Mouse (Mus musculus): ENCODE measurements around the gene Trio. TPM values are rescaled to one million over a fixed set of nuclear protein-coding genes. Genes with fewer than 3 reads are reported as not detected.

Gene Trio
- total and polyA plus RNA-seq, 2 experiments from 2014 or later: 19.9 to 197 TPM

DNA sequence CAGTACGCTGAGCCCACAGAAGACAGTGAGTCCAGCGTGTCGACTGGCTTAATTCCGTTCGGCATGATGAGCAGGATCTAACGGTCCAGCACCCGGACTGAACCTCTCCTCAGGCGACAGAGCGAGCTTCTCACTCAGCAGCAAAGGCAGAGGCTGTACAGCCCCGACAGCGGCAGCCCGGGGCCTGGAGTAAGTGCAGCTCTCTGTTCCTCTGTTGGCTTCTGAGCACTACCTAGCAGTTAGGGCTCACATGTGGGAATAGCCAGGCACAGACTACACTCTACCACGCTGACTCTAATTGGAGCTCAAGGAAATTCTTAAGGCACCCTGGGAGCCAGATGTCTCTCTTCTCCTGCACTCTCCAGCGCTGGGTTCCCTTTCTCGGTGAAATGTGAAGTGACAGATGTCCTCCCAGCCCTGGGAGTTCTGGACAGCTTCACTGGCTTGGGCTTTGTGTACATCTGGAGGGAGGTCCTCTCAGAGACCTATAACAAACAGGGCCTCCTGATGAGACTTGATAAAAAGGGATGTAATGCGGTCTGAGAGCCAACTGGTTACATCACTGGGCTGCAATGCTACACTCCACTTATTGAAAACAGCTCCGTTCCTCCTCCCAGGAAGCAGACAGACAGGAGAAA lies 237.4 kb downstream of the Trio start:
- WGBS: 15% methylated on average over 17 of the region's 17 CpGs
- DNase-seq (ENCODE audit: low spot score): peak; percentile 67
- peak overlapping the region; percentile 29 for H3K4me3 ChIP-seq (ENCODE audit: low read length)

DNA sequence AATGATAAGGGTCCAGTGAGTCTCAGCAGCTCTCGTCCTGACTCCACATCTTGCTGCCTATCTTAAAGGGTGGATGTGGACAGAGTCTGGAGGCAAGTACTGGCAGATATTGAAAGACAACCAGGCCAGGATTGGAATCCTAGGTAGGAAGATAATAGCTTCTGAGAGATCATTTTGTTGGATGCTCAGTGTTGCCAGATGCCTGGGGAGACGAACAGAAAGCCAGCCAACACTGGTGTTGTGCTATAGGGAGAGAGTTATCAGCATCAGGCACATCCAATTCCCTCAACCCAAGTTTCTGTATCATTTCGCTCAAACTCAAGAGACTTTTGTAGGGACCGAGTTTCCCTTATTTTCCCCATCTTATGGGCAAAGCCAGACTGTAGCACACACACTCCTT lies 238.5 kb downstream of the Trio start:
- H3K27me3 ChIP-seq (ENCODE audit: insufficient read depth, low read length): no peaks in the 10 kb centered on the region
- H3K4me1 ChIP-seq (ENCODE audit: insufficient read depth, low read length): peaks cover 57% of the 10 kb centered on the region
- H3K9ac ChIP-seq (replicated peaks; ENCODE audit: low read length): peak overlapping the region; percentile 47
- H3K4me2 ChIP-seq (ENCODE audit: low read depth, low read length): peak overlapping the region; percentile 43
- peak overlapping the region; percentile 29 for H3K4me3 ChIP-seq (ENCODE audit: low read length)
- 47% methylated on average over 4 of the region's 4 CpGs for WGBS
- H3K36me3 ChIP-seq (ENCODE audit: insufficient read depth, low read length): no peaks in the 10 kb centered on the region
- TF ChIP-seq CTCF (IDR thresholded peaks at IDR 0.05; ENCODE audit: low read depth): no peak
- peak overlapping the region; percentile 76 for H3K27ac ChIP-seq
- ATAC-seq (no peak), DNase-seq (ENCODE audit: low spot score) (no peak)
- no peaks in the 10 kb centered on the region for H3K9me3 ChIP-seq (ENCODE audit: low read length)

More for the DNA sequence above, 237.4 kb downstream of the Trio start:
- Histone ChIP-seq H3K4me1 (ENCODE audit: insufficient read depth, low read length) (peaks cover 47% of the 10 kb centered on the region), H3K4me2 (ENCODE audit: low read depth, low read length) (peak overlapping the region; percentile 43), H3K9ac (replicated peaks; ENCODE audit: low read length) (peak overlapping the region; percentile 47), H3K27ac (peak overlapping the region; percentile 76), H3K9me3 (ENCODE audit: low read length) (no peaks in the 10 kb centered on the region), H3K27me3 (ENCODE audit: insufficient read depth, low read length) (no peaks in the 10 kb centered on the region), H3K36me3 (ENCODE audit: insufficient read depth, low read length) (no peaks in the 10 kb centered on the region)
- TF ChIP-seq CTCF (IDR thresholded peaks at IDR 0.05; ENCODE audit: low read depth): no peak
- peak; percentile 57 for ATAC-seq

DNA sequence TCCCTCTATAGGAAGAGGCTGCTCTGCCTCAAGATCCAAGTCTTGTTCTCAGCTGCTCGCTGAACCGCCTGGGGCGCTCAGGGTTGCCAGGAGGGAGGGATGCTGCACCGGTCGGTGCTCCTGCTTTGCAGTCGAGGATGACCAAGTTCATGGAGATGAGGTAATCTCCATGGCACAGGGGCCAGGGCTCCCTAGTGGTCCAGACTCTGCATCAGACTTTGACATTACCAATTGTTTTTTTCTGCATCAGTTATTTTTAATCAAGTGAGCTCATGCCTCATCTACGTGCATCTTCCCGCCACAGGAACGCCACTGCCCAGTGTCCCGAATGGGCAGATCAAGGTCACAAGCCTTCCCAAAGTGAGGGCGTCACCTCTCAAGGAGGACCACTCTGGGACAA lies 239.2 kb downstream of the Trio start:
- no peaks in the 10 kb centered on the region for H3K36me3 ChIP-seq (ENCODE audit: insufficient read depth, low read length)
- H3K9ac ChIP-seq (replicated peaks; ENCODE audit: low read length): no peak overlapping the region
- no peaks in the 10 kb centered on the region for H3K9me3 ChIP-seq (ENCODE audit: low read length)
- H3K4me2 ChIP-seq (ENCODE audit: low read depth, low read length): peak overlapping the region; percentile 43
- H3K27ac ChIP-seq: peak overlapping the region; percentile 76; the same call in 1 of the 2 replicates
- 27% methylated on average over 11 of the region's 11 CpGs for WGBS
- peak overlapping the region; percentile 29; the same call in 1 of the 2 replicates for H3K4me3 ChIP-seq (ENCODE audit: low read length)
- ATAC-seq (no peak), DNase-seq (ENCODE audit: low spot score) (no peak)
- peaks cover 60% of the 10 kb centered on the region for H3K4me1 ChIP-seq (ENCODE audit: insufficient read depth, low read length)
- H3K27me3 ChIP-seq (ENCODE audit: insufficient read depth, low read length): no peaks in the 10 kb centered on the region
- TF ChIP-seq CTCF (IDR thresholded peaks at IDR 0.05; ENCODE audit: low read depth): no peak

DNA sequence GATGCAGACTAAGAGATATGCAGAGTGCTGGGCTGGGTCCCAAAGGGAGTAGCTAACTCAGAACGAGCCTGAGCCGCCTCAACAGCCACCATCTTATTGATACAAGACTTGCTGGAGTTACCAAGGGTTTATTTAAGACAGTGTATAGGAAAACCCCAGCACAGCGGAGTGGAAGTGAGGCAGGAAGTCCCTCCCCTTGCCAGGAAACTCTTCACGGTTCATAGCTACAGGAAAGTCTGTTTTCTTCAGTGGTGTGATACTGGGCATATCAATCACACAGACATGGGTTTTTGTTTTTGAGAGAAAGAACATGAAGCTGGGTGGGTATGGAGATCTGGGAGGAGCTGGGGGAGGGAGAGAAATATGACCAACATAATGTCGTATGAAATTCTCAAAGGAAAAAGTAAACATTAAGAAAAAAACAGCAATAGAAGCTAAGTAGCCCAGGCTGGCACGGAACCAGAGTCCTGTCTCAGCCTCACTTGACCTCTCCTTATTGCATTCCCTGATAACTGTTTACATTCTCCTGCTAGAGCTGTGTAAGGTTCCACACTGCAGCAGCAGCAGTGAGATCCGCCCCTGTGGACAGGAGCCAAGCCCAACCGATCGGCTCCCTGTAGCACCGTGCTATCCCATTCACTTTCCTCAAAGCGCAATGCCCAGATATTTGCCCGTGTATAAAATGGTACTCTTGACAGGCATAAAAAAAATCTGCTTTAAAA lies 240.2 kb downstream of the Trio start:
- peaks cover 61% of the 10 kb centered on the region for H3K4me1 ChIP-seq (ENCODE audit: insufficient read depth, low read length)
- DNase-seq (ENCODE audit: low spot score): peak; percentile 56

DNA sequence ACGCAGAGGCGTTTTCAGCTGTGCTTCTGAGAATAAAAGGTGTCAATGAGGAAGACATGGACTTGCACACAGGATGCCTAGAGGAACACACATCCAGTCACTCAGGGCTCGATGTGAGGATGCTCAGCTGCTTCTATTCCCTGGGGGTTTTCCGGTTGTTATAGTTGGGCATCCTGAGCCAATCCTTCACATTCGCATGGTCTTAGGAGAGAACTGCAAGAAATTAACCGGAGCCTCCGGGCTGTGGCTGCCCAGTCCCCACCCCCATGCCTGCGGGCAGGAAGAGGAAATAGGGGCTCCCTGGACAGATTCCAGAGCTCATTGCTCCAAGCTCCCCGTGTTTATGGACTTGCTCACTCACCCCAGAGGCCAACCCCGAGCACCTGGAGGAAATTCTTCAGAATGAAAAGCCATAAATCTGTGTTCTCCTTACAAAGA lies 241.5 kb downstream of the Trio start:
- peak overlapping the region; percentile 15; the same call in 1 of the 2 replicates for H3K9ac ChIP-seq (replicated peaks; ENCODE audit: low read length)
- H3K9me3 ChIP-seq (ENCODE audit: low read length): no peaks in the 10 kb centered on the region
- H3K36me3 ChIP-seq (ENCODE audit: insufficient read depth, low read length): no peaks in the 10 kb centered on the region
- TF ChIP-seq CTCF (IDR thresholded peaks at IDR 0.05; ENCODE audit: low read depth): no peak
- ATAC-seq (no peak), DNase-seq (ENCODE audit: low spot score) (no peak)
- no peaks in the 10 kb centered on the region for H3K27me3 ChIP-seq (ENCODE audit: insufficient read depth, low read length)
- H3K27ac ChIP-seq: peak overlapping the region; percentile 67
- WGBS: 19% methylated on average over 10 of the region's 10 CpGs
- peak overlapping the region; percentile 38 for H3K4me2 ChIP-seq (ENCODE audit: low read depth, low read length)
- no peak overlapping the region for H3K4me3 ChIP-seq (ENCODE audit: low read length)
- peaks cover 68% of the 10 kb centered on the region for H3K4me1 ChIP-seq (ENCODE audit: insufficient read depth, low read length)

More for the DNA sequence above, 240.2 kb downstream of the Trio start:
- no peak for TF ChIP-seq CTCF (IDR thresholded peaks at IDR 0.05; ENCODE audit: low read depth)
- no peaks in the 10 kb centered on the region for H3K27me3 ChIP-seq (ENCODE audit: insufficient read depth, low read length)
- WGBS: 34% methylated on average over 12 of the region's 12 CpGs
- ATAC-seq: no peak
- peak overlapping the region; percentile 4; the same call in 1 of the 2 replicates for H3K4me3 ChIP-seq (ENCODE audit: low read length)
- peak overlapping the region; percentile 11 for H3K27ac ChIP-seq
- H3K4me2 ChIP-seq (ENCODE audit: low read depth, low read length): peak overlapping the region; percentile 43
- H3K36me3 ChIP-seq (ENCODE audit: insufficient read depth, low read length): no peaks in the 10 kb centered on the region
- 0 out of 2 replicates have a peak overlapping the region, but pooled peaks have one; percentile 14 for H3K9ac ChIP-seq (replicated peaks; ENCODE audit: low read length)
- H3K9me3 ChIP-seq (ENCODE audit: low read length): no peaks in the 10 kb centered on the region

DNA sequence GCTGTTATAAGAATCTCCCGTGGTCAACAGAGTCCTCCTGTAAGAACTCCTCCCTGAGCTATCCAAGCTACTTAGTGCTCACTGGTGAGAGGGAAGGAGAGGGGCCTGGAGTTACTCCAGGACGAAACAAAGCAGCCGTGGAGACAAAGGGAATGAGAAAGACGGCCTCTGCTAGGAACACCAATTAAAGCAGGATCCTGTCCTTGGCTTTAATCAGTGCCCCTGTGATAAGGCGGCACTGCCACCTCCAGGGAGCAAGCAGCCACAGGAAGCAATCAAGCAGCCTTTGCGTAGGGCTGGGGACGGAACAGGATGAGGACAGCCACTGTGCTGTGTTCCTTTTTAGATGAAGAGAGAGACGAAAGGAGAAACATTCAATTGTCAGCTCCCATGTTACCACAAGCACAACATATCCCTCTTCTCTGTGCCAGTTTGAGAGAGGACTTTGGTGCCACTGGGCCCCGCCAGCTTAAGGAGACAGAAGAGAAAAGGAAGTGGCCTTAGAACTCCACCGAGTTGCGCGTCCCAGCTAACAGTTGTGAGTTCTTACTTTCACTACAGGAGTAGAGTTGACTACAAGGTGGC lies 242.0 kb downstream of the Trio start:
- H3K9me3 ChIP-seq (ENCODE audit: low read length): no peaks in the 10 kb centered on the region
- peak overlapping the region; percentile 38 for H3K4me2 ChIP-seq (ENCODE audit: low read depth, low read length)
- 21% methylated on average over 12 of the region's 12 CpGs for WGBS
- no peak overlapping the region for H3K4me3 ChIP-seq (ENCODE audit: low read length)
- peak; percentile 35 for TF ChIP-seq CTCF (IDR thresholded peaks at IDR 0.05; ENCODE audit: low read depth)
- H3K27me3 ChIP-seq (ENCODE audit: insufficient read depth, low read length): no peaks in the 10 kb centered on the region
- H3K9ac ChIP-seq (replicated peaks; ENCODE audit: low read length): peak overlapping the region; percentile 15; the same call in 1 of the 2 replicates
- no peak for DNase-seq (ENCODE audit: low spot score)
- H3K36me3 ChIP-seq (ENCODE audit: insufficient read depth, low read length): no peaks in the 10 kb centered on the region
- ATAC-seq: no peak
- H3K4me1 ChIP-seq (ENCODE audit: insufficient read depth, low read length): peaks cover 74% of the 10 kb centered on the region
- H3K27ac ChIP-seq: peak overlapping the region; percentile 67

Measured in hindbrain, postnatal 0 days (tissue).